Mouse (Mus musculus): ENCODE data around the gene Slc27a2.

DNA sequence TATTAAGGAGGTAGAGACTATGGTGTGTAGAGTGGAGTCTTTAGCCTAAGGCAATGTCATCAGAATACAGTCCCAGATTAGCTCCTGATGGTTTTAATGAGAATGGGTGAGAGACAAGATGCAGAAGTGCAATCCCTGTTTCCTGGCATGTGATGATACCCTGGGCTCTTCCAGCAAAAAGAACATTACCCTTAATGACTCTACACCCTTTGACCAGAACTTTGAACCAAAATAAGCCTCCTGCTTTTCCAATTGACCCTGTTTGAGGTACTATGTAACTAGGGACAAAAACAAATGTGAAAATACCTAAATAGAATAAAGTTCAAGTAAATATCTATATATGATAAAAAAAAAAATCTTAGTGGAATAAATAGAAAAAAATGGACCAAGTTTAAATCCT lies 14.6 kb upstream of the Slc27a2 start:
- TF ChIP-seq CTCF (IDR thresholded peaks at IDR 0.05; ENCODE audit: borderline replicate concordance, extremely low read depth, insufficient read depth, insufficient read length) = no peak
- TF ChIP-seq POLR2A (IDR thresholded peaks at IDR 0.05; ENCODE audit: borderline replicate concordance, extremely low read depth, insufficient read depth, insufficient read length, poor library complexity, severe bottlenecking) = no peak
